Mouse (Mus musculus) mouse trophoblast stem cell (cell line): ENCODE results near the gene Exoc3l.

ENCODE experiments used
- in situ Hi-C, 2 experiments: fragments of 300-500 bp; cut with MseI, MboI; formaldehyde crosslinking; loops; 2 replicates in 1 of 2; 3 replicates in 1 of 2; pipeline ENCODE4 v1.15.1; 2025

Gene Exoc3l

DNA sequence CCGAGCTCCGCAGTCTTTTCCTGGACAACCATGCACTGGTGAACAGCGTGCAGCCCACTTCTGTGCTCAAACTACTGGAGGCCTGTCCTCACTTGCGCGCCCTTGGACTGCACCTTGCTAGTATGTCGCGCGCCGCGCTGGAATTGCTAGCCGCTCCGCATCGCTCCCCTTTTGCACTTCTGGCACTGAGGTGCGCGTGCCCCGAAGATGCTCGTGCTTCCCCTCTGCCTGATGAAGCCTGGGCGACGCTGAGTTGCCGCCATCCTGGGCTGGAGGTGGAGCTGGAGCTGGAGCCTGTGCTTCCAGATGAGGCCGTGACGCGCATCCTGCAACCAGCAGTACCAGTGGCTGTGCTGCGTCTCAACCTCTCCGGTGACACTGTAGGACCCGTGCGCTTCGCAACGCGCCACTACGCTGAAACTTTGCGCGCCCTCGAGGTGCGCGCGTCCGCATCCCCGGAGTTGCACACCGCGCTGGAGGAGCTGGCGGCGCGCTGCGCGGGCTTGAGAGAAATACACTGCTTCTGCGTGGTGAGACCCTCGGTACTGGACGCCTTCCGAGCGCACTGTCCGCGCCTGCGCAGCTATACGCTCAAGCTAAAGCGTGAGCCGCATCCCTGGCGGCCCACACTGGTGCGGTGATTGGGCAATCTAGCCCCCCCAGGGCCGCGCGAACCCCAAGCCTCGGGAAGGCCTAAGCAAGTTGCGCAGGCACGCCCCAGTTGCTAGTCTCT is 27.4 kb downstream of the Exoc3l start:
- in situ Hi-C loops = no loop called here

DNA sequence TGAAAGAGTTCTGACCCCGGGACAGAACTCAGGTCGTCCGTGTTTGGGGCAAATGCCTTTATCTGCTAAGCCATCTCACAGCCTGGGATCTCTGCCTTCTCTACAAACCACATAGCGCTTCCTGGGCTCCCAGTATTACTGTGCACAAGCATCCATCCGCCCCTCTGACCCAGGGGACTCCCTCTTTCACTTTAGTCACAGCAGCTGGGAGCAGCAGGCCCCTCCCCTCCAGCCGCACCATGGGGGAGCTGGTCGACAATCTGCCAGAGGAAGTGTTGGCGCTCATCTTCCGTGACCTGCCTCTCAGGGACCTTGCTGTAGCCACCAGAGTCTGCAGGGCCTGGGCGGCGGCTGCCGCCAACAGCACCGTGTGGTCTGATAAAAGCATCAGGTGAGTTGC is 29.1 kb downstream of the Exoc3l start:
- in situ Hi-C loops = no loop called here

DNA sequence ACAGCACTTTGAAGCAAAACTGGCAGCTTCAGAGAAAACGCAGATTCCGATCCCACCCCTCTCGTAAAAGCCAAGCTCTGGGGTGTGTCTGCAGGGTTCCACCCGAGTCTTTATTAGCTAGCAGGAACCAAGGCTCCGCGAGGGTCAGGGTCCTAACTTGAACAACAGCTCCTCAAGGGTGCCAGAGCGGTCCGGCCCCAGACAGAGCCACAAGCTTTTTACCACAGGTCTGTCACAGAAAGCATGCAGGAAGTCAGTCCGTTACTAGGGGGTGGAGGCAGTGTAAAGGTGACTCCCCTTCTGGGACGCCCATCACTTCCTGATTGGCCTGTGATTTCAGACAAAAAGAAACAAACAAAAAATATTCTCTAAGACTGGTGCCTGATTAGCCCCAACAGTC is 30.8 kb downstream of the Exoc3l start:
- in situ Hi-C loops = no loop called here

DNA sequence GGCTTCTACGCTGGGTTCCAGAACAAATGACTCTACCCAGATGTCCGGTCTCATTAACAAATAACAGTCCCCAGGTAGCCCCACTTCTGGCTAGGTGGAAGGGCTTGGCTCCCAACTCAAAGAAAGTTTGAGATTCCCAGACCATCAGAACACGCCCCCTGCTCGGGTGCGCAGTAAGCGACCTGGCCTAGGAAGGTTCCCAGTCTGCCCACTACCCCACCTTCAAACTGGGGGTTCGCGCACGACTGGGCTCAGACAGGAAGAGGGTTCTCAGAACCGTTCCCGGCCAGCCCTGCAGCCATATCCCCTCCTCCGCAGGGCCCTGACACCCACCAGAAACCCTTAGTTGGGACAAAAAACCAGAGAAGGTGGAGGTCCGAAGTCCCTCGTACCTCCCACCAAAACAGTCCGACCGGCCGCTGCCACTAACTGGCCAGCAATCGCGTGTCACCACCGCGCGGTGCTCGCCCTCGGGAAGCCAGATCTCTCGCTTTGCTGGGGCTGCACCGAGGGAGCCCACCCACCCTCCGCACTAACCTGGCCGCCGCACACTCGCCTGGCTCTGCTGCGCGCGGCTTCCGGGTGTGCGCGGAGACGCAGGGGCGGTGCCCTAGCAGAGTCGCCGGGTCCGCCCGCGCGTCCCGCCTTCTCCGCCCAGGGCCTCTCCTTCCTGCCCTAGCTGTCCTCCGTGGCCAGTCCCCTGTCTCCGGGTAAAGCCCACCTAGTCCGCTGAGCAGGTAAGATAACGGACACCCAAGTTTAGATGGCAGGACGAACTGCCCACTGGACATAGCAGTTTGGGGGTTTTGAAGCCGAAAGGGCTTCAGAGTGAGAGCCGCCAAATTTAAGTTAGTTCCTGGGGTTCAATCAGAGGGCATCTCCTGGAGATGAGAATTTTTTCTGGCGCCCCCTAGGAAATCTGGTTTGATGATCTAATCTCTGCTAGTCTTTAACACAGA is 31.6 kb downstream of the Exoc3l start, which contains the start of the genes Tradd and Fbxl8:
Tradd (minus strand) TSS at position 586 of the 959 bp plus-strand sequence.
Fbxl8 (plus strand) TSS at position 625 of the 959 bp plus-strand sequence.
- in situ Hi-C loops = no loop called here

DNA sequence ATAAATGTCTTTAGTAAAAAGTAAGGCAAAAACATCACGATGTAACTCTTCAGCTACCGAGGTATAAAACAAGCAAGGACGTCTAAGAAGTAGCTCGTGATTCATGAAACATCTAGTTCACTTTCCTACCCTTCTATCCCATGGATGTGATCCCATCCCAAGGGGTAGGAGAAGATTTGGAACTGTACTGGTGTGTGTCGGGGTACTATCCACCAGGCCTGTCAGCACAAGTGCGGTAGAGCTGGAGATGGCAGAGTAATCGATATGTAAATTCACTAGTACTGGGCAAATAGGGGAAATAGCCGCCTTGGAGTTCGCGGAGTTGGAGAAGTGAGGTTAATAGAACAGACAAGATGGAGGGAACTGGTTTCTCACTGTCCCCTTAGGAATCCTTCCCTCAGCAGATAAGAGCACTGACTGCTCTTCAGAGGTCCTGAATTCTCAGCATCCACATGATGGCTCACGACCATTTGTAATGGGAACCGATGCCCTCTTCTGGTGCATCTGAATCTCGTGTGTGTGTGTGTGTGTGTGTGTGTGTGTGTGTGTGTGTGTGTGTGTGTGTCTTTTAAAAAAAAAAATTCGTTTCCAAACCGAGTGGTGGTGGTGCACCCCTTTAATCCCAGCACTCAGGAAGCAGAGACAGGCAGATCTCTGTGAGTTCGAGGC is 32.5 kb downstream of the Exoc3l start:
- in situ Hi-C loops = no loop called here

DNA sequence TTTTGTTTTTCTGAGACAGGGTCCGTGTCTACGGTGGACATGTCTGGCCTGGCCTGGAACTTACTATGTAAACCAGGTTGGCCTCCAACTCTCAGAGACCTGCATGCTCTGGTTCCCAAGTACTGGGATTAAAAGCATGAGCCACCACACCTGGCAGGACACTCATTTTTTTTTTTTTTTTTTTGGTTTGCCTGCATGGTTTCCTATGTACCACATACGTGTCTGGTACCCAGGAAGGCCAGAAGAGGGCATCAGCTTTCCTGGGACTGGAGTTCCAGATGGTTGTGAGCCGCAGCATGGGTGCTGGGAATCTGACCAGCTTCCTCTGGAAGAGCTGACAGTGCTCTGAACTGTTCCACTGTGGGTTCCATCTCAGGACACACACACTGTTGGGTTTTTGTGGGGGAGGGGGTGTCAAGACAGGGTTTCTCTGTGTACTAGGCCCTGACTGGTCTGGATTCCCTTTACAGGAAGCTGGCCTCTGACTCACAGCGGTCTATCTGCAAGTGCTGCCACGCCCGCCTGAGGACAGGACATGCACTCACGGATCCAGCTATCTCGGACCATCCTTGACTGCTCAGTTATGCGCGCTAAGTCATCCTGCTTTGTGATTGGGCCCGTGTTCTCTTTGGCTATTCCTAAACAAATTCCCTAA is 34.4 kb downstream of the Exoc3l start:
- in situ Hi-C loops = no loop called here

DNA sequence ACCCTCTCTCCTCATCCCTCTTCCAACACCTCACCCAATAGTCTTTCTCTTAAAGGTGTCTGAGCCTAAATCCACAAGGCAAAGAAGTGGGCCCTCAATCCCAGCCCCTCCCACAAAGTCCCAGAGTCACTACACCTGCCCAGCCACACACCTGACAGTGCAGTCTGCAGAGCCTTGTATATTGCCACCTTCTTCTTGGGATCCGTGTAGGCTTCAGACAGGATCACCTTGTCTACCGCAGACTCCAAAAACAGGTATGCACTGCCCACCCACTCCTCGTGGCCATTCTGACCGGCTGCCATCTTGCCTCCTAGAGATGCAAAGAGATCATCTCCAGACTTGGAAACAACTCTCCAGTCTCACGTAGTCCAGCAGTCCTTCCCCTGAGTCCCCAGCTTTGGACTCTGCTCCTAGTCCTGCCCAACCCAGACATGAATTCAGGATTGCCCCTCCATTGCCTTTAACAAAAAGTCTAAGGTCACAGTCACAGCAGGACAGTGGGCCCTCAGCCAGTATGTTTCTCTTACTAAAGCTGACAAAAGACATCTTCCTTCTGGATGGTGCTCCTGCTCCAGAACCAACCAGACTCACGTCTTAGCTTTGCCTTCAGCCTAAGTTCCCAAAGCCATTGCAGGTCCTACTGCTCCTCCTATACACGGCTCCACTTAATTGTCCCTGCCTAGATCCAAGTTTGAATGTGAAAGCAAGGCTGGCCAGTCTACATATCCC is 35.4 kb downstream of the Exoc3l start:
- in situ Hi-C loops = no loop called here

DNA sequence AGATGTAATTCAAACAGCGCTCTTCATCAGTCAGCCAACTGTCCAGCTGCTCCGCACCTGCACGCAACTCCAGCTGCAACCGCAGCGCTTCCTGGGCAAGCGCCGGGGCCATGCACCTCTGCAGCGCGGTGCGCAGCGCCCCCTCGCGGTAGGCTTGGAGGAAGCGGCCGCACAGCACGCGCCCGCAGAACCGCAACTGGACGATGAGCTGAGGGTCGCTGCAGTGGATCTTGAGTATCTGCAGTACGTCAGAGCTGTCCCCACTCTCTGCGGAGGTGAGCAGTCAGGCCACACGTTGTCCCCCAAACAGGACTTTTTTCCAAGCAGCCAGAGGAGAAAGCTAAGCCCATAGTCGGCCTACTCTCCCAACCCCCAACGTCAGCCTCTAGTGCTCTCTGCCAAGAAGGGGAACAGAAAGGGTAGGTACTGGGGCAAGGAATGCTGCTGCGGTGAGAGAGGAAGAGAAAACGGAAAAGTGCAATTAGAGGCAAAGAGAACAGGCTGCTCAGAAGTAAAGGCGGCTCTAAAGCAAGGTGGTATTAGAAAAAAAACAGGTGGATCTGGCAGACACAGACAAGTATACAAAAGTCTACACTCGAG is 36.1 kb downstream of the Exoc3l start:
- in situ Hi-C loops = no loop called here

DNA sequence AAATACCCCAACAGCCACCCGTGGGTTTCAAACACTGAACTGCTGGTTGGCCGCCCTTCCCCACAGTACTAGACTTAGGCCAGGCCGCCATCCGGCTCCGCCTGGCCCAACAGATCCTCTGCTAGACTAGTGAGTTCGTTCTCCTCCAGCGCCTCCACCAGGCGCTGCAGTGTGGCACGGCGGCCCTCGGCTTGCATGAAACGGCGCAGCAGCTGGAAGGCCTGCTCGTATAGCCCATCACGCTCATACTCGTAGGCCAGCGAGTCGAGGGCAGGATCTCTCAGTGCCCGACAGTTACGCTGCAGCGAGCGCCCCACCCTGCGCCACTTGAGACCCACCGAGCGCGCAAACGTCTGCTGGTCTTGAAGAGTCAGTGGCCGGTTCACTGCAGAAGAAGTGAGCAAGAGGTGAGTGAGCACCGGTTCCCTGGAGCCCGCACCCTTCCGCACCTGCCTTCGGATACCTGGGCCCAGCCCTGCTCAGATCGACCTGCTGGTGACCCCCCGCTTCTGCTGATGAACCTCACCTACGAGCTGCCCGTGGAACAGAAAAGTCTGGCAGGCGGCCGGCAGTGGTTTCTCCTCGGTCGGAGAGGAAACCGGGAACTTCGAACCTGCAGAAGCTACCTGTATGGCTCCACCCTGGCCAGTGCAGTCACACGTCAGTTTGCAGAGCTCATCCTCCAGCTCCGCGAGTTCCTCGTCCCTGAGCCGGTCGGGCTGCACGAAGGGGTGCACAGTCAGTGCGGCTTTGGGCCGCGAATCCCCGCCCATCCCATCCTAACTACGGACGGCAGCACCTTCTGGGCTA is 36.8 kb downstream of the Exoc3l start:
- in situ Hi-C loops = no loop called here

DNA sequence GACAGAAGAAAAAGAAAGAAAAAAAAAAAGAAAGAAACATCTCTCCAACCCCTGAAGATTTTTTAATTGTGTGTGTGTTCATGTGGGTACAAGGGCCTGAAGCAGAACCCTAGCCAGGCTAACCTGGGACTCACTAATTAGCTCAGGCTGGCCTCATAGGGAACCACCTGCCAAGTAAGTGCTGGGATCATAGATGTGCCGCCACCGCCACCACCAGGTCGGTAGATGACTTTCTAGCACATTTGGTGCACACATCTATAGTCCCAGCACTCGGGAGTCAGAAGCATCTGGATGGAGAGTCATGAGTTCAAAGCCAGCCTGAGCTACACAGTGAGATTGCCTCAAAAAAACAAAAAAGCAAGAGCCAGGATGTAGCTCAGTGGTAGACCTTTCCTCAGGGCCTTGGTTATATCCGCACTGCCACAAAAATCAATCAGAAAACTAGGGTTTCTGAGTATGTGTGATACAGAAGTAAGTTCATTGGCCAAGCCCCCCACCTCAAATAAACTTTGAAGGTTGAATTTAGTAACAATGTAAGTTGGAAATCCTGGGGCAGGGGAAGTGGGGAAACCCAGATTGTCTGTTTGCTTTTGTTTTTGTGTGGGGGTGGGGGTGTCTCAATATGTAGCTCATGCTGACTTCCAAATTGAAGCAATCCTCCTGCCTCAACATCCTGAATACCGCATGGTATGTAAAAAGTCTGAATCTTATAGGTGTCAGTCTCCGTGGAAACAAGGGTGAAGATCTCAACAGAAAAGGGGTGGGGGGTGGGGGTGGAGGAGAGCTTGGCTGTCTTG is 38.4 kb downstream of the Exoc3l start:
- in situ Hi-C loops = no loop called here

DNA sequence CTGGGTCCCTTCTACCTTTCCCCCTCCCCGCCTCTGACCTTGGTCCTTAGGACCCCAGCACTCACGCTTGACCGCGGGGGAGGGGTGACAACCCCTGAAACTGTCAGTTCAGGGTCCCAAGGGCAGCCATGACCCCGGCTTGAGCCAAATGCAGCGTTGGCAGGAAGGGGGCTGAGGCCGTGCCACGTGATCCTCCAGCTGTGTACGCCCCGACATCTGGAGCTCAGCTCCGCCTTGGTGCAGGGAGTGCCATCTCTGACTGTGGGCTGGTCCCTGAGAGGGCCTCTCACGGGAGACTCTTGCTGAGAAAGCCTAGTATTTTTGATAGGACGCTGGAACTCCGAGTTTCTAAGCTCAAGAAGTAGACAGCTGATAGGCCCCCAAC is 40.9 kb downstream of the Exoc3l start, which contains the start of gene B3gnt9:
B3gnt9 (minus strand) TSS at position 188 of the 385 bp plus-strand sequence.
- in situ Hi-C loops = no loop called here

DNA sequence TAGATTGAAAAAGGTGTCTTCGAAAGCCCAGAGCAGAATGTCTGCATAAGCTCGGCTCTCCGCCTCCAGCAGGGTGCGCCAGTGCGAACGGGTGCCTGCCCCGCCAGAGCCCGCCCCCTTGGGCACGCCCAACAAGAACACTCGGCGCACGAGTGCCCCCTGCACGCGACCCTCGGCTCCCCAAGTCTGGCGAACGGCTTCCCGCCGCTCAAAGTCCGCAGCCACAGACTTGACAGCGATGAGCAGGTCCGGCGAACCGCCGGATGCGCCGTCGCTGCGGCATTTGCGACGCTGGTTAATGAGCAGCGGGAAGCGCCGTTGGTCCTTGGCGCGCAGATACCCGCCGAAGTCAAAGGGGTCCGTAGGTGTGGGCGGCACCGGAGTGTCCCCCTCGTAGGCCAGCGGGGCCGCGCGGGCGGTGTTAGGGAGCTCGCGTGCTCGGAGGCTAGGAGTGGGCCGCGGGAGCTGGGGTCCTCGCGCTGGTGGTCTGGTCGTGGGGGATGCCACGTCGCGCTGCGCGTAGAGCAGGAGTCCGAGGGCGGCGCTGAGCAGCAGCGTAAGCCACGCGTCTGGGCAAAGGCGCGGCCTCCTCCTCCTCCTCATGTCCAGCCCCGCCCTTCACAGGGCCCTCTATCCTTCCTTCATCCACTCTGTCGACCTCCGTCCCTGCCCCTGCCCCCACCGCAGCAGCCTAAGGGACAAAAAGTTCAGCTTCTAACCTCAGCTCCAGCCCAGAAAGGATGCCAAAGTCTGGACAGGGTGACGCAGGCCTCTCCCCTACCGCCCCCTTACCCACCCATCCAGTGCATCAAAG is 41.5 kb downstream of the Exoc3l start:
- in situ Hi-C loops = no loop called here

DNA sequence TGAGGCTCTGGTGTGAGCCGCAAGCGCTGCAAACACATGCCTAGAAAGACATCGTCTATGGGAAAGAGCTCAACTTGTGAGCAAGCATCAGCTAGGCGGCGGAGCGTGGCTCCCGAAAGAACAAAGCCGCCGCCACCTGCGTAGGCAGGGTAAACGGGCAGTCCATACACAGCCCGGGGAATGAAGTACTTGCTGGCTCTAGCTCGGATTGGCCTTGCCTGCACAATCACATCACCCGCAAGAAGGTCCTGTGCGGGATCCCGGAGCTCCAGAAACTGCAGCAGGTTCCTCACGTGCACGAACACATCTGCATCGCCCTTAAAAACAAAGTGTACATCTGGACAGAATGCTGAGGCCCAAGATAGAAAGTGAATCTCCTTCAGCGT is 42.1 kb downstream of the Exoc3l start:
- in situ Hi-C loops = no loop called here

DNA sequence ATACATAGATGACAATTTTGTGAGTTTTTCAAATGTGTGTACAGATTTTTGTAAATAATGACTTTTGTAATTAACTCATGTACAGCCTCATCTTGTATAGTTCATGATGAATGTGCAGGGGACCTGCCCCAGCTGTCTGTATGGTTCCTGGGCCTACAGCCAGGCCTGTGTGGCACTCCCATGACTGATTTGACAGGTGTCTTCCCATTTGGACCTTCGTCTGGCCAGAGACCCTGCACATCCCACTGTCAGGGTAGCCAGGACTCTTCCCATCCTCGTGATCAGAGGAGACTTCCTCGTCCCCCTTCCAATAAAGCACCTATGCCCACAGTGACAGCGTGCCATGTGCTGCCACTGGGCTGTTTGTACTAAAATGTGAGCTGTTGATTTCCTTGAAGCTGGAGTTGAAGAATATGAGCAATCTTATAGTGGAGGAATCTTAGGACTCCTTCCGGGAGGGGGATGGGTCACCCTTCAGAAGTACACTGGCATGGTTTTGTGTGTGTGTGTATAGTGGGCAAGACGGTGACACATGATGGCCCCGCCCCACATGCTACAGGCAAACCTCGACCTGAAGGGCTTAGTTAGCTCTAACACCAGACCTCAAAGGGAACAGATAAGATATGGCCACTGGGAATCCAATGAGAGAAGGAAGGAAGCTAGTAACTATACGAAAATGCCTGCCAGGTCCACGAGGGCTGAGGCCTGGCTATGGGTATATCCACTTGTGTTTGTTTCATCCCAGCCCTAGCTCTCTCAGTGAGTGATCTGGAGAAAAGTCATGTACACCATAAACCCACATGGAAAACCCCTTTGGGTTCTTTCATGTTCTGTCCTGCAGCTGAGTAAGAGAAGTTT is 43.0 kb downstream of the Exoc3l start:
- in situ Hi-C loops = no loop called here

DNA sequence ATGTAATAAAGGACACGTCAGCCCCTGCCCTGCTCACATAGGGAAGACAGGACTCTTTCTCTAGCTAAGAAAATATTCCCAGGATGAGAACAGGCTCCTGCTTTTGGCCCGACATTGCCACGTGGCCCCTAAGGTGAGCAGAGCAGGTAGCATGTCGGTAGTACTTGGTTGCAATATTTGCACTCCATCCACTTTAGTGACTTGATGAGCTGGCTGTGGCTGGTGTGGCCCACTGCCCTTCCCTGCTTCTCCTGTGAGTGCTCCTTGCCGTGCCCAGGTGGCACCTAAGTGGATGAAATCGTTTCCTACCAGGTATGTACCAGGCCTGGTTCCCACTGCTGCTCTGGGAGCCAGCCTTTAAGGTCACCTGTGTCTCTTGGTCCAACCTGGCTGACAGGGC is 43.9 kb downstream of the Exoc3l start:
- in situ Hi-C loops = no loop called here

DNA sequence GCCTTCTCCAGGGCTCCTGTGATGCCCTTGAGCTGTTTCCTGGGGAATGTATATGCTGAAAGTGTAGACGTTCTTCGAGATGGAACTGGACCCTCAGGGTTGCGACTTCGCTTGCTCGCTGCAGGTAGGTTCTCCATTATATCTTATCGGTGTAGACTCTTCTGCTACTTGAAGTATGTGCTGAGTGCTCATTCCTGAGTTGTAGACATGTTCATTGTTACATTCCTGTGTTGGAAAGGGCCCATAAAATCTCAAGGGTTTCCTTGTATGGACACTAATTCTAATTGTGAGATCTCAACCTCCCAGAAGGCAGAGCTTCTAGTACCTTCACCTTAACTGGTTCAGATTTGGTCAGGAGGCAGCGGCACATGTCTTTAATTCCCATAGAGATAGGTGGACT is 54.9 kb downstream of the Exoc3l start:
- in situ Hi-C loops = no loop called here
